Mouse (Mus musculus) small intestine, adult 2 months (tissue): ENCODE measurements around the gene Ptpre.

ENCODE experiments used
- CTCF ChIP-seq: fragments of 200-500 bp; IDR thresholded peaks from 2 replicates; pipeline ENCODE4 v1.5.1; 2012; ENCODE audit warnings: low read depth, mild to moderate bottlenecking, control low read depth, inconsistent platforms, low read length, moderate library complexity, mixed read lengths; ENCODE audit not compliant: insufficient replicate concordance, insufficient read length; ENCODE audit errors: extremely low read depth
- POLR2A ChIP-seq: fragments of 200-500 bp; IDR thresholded peaks from 2 replicates; pipeline ENCODE4 v1.6.1; 2012; ENCODE audit warnings: low read depth, mild to moderate bottlenecking, control low read depth, inconsistent platforms, low read length, moderate library complexity

GRCm38 (mm10) chr7:135535908-135536307 is 1.4 kb upstream of the Ptpre start:
- TF ChIP-seq CTCF (no peak), POLR2A (no peak)
